Mouse (Mus musculus) ES-Bruce4 (cell line): ENCODE results near the gene Amy2a4.
"Not testable (repeated sequence)": the region's sequence is repeated elsewhere in the genome, so short reads cannot be mapped to it uniquely, and the experiment has no call there.

Source experiments
- CTCF ChIP-seq: IDR thresholded peaks from one replicate; pipeline ENCODE4 v1.8.1; 2011; ENCODE audit warnings: low read depth, low read length
- EP300 ChIP-seq: IDR thresholded peaks from 2 replicates; pipeline ENCODE4 v1.6.1; 2011; ENCODE audit warnings: low read depth, low read length; ENCODE audit not compliant: insufficient read depth
- POLR2A ChIP-seq: IDR thresholded peaks from one replicate; pipeline ENCODE4 v1.8.1; 2011; ENCODE audit warnings: low read length; ENCODE audit not compliant: insufficient read depth

DNA sequence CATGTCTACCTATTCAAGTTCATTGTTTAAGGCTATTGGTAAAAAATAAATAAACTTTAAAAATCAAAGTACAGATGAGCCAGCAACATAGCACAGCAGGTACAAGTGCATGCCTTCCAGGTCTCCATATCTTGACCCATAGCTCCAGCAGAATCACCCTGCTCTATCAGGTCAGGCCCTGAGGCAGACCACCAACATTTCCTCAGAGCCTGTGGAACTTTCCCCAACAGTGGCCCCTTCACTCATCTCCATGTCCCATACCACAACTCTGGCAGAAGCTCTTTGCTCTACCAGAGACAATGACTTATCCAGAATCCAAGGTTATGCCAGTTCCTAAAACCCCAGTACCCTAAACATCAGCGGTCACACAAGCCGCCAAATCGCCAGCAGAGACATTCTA, 21.7 kb upstream of the Amy2a4 start:
- TF ChIP-seq CTCF, POLR2A, EP300: not testable (repeated sequence)
